Mouse (Mus musculus) kidney, postnatal 0 days (tissue): ENCODE measurements at regions not wholly inside any gene's neighbourhood (a gene's known extent, or its start where the extent isn't known, plus 50 kb on each side); places are given as distances from the start of the nearest gene placed in this dataset.

Experiments used
- ATAC-seq: fragments of 200-750 bp; cut with Nextera tagmentation; replicated peaks from 2 replicates; pipeline ENCODE4 v1.8.0; 2017; ENCODE audit warnings: low read depth, moderate number of reproducible peaks, moderate TSS enrichment, moderate library complexity; ENCODE audit not compliant: low FRiP score
- DNase-seq: peaks from one replicate; pipeline ENCODE4 v3.0.0-alpha.2; 2016; ENCODE audit warnings: low spot score
- H3K27ac ChIP-seq: fragments of 300-500 bp; sonication (generic); 2 replicates; pipeline ENCODE4 v1.5.1; 2014; ENCODE audit warnings: mild to moderate bottlenecking
- H3K27me3 ChIP-seq: fragments of 300-500 bp; sonication (generic); 2 replicates; pipeline ENCODE4 v1.6.1; 2014; ENCODE audit warnings: low read length, mixed read lengths; ENCODE audit not compliant: insufficient read depth
- H3K36me3 ChIP-seq: fragments of 300-500 bp; sonication (generic); 2 replicates; pipeline ENCODE4 v1.6.1; 2014; ENCODE audit warnings: low read length, mixed read lengths; ENCODE audit not compliant: insufficient read depth
- H3K4me1 ChIP-seq: fragments of 300-500 bp; sonication (generic); replicated peaks from 2 replicates; pipeline ENCODE4 v1.6.1; 2014; ENCODE audit warnings: antibody characterized with exemption, low read length, mixed read lengths; ENCODE audit not compliant: insufficient read depth
- H3K4me2 ChIP-seq: fragments of 300-500 bp; sonication (generic); 2 replicates; pipeline ENCODE4 v1.6.1; 2014; ENCODE audit warnings: mild to moderate bottlenecking, low read length, moderate library complexity, mixed read lengths
- H3K4me3 ChIP-seq: fragments of 300-500 bp; sonication (generic); replicated peaks from 2 replicates; pipeline ENCODE4 v1.5.1; 2014; ENCODE audit warnings: low read depth, low read length
- H3K9ac ChIP-seq: fragments of 300-500 bp; sonication (generic); 2 replicates; pipeline ENCODE4 v1.6.1; 2014; ENCODE audit warnings: low read depth, low read length
- H3K9me3 ChIP-seq: fragments of 300-500 bp; sonication (generic); replicated peaks from 2 replicates; pipeline ENCODE4 v1.6.1; 2016; ENCODE audit warnings: low read length, inconsistent platforms, mixed read lengths
- CTCF ChIP-seq: IDR thresholded peaks from 2 replicates; pipeline ENCODE4 v1.5.1; 2016; ENCODE audit warnings: antibody characterized with exemption, low read depth, mild to moderate bottlenecking, moderate library complexity
- WGBS: fragments of 180-500 bp; shearing (Covaris S2); extraction: QIAGEN DNeasy Blood & Tissue Kit; methylation state at CpG from one replicate; pipeline ENCODE4 v1.1.7; 2014; 5-methylcytosine and 5-hydroxymethylcytosine counted together

DNA sequence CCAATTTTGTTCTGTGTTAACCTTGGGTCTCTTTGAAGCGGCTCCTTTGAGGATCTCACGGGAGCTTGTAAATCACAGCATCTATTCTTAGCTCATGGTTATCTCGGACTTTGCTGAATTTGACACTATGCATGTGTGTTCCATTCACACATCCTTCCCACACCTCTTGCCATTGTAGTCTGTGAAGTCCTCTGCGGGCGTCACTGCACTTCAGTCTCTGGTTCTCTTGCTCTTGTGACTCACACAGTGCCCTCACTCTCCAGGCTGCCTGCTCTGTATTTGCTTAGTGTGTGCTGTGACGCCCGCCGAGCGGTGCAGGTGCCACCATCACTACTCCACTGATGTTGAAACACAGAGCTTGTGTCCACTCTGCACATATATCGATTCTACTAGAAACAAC, 1271.2 kb downstream of the Synb start:
- Histone ChIP-seq H3K4me2 (no peak overlapping the region), H3K27me3 (no peaks in the 10 kb centered on the region), H3K9ac (no peak overlapping the region), H3K4me1 (no peaks in the 10 kb centered on the region), H3K27ac (no peak overlapping the region), H3K36me3 (no peaks in the 10 kb centered on the region), H3K9me3 (no peaks in the 10 kb centered on the region), H3K4me3 (no peak overlapping the region)
- 81% methylated on average over 10 of the region's 10 CpGs for WGBS
- no peak for DNase-seq
- no peak for TF ChIP-seq CTCF
- no peak for ATAC-seq

GRCm38 (mm10) chr14:68021240-68021639, 1272.9 kb downstream of the Synb start:
- no peak overlapping the region for H3K4me3 ChIP-seq
- H3K27ac ChIP-seq: no peak overlapping the region
- no peak for TF ChIP-seq CTCF
- ATAC-seq (no peak), DNase-seq (peak; percentile 67)
- H3K36me3 ChIP-seq: no peaks in the 10 kb centered on the region
- H3K27me3 ChIP-seq: no peaks in the 10 kb centered on the region
- H3K9ac ChIP-seq: no peak overlapping the region
- WGBS: 53% methylated on average over 7 of the region's 7 CpGs
- no peaks in the 10 kb centered on the region for H3K4me1 ChIP-seq
- no peak overlapping the region for H3K4me2 ChIP-seq
- no peaks in the 10 kb centered on the region for H3K9me3 ChIP-seq

DNA sequence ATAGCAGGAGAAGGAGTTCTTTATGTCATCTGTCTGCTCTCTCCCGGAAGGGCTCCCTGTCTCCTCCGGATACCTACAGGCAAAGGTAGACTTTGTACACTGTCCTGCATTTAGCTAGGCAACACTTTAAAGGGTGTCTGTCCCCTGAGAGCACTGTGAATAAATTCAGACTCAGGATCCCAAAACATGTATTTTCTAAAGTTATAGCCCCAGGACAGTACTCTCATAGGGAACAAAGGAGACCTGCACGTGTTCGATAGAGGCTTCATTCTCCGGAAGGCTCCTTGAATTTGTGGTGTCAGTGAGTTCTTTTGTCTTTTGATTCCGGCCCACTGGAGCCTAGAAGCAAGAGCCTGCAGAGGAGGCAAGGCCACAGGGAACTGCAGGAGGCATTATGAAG, 1273.3 kb downstream of the Synb start:
- Histone ChIP-seq H3K27me3 (no peaks in the 10 kb centered on the region), H3K9ac (no peak overlapping the region), H3K4me3 (no peak overlapping the region), H3K4me2 (no peak overlapping the region), H3K27ac (no peak overlapping the region), H3K9me3 (no peaks in the 10 kb centered on the region), H3K4me1 (no peaks in the 10 kb centered on the region), H3K36me3 (no peaks in the 10 kb centered on the region)
- ATAC-seq: no peak
- 87% methylated on average over 6 of the region's 6 CpGs for WGBS
- DNase-seq: no peak
- no peak for TF ChIP-seq CTCF

GRCm38 (mm10) chr14:68018686-68019085, 1275.4 kb downstream of the Synb start:
- Histone ChIP-seq H3K9me3 (no peaks in the 10 kb centered on the region), H3K9ac (no peak overlapping the region), H3K36me3 (no peaks in the 10 kb centered on the region), H3K4me2 (no peak overlapping the region), H3K4me1 (no peaks in the 10 kb centered on the region), H3K27ac (no peak overlapping the region), H3K27me3 (no peaks in the 10 kb centered on the region), H3K4me3 (no peak overlapping the region)
- ATAC-seq (no peak), DNase-seq (no peak)
- no peak for TF ChIP-seq CTCF

- Histone ChIP-seq H3K27me3 (no peaks in the 10 kb centered on the region), H3K27ac (no peak overlapping the region), H3K4me2 (no peak overlapping the region), H3K4me3 (no peak overlapping the region), H3K4me1 (no peaks in the 10 kb centered on the region), H3K36me3 (no peaks in the 10 kb centered on the region), H3K9me3 (no peaks in the 10 kb centered on the region), H3K9ac (no peak overlapping the region)
- DNase-seq (no peak), ATAC-seq (no peak)
- no peak for TF ChIP-seq CTCF
- 75% methylated on average over 7 of the region's 7 CpGs for WGBS
Measured at GRCm38 (mm10) chr14:67996790-67997417, 1297.2 kb downstream of the Synb start.

- Histone ChIP-seq H3K27me3 (no peaks in the 10 kb centered on the region), H3K9ac (no peak overlapping the region), H3K4me3 (no peak overlapping the region), H3K27ac (no peak overlapping the region), H3K36me3 (no peaks in the 10 kb centered on the region), H3K4me1 (no peaks in the 10 kb centered on the region), H3K4me2 (no peak overlapping the region), H3K9me3 (no peaks in the 10 kb centered on the region)
- 69% methylated on average over 13 of the region's 13 CpGs for WGBS
- TF ChIP-seq CTCF: no peak
- no peak for ATAC-seq
- no peak for DNase-seq
Measured at GRCm38 (mm10) chr14:67993611-67994051, 1300.5 kb downstream of the Synb start.

GRCm38 (mm10) chr14:67993142-67993541, 1301.0 kb downstream of the Synb start:
- H3K4me3 ChIP-seq: no peak overlapping the region
- no peaks in the 10 kb centered on the region for H3K36me3 ChIP-seq
- peak; percentile 91 for TF ChIP-seq CTCF
- H3K27me3 ChIP-seq: no peaks in the 10 kb centered on the region
- H3K4me2 ChIP-seq: no peak overlapping the region
- no peak overlapping the region for H3K9ac ChIP-seq
- DNase-seq: peak; percentile 74
- H3K27ac ChIP-seq: no peak overlapping the region
- ATAC-seq: no peak
- WGBS: 15% methylated on average over 8 of the region's 8 CpGs
- H3K4me1 ChIP-seq: no peaks in the 10 kb centered on the region
- H3K9me3 ChIP-seq: no peaks in the 10 kb centered on the region
